Mouse (Mus musculus): Measurements from ENCODE around the gene Ngb. TPM values are rescaled to one million over a fixed set of nuclear protein-coding genes. Genes with fewer than 3 reads are reported as not detected.

Gene Ngb
- total RNA-seq, 2 experiments from 2014 or later: 0.17 TPM; not detected in 1

DNA sequence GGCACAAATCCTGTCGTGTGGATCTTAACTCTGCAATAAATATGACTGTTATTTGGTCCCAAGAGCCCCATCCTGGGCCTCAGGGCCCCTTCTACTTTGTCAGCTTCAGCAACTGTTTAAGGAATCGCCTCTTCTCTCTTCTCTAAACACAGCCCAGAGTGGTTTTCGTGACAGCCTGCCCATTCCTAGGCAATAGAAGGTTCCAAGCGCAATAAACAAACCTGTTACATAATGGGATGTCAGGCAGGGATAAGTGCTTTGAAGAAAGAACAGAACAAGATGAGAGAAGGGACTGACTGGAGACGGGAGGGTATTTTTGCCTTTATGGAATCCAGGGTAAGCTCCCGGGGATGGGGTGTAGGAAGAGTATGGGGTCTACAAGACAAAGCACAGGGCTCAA lies 8.7 kb downstream of the Ngb start:
- no peak for DNase-seq
- intact Hi-C loops (cut with DNase I): no loop called here

DNA sequence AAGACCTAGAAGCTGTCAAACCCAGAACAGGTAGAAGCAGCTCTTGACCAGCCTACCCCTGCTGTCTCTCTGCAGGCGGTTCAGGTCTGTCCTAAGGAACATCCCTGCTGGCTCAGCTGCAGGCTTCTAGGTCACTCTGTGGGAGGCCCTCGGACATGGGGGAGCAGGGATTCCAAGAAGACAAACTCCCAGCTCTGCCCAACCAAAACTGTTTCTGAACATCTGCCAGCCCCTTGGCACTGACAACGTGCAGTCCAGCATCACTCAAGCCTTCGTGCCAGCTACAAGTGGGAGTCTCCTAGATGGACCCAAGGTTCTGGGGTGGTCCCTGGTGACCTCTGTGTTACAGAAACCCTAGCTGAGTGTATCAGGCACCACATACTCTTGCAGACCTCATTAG lies 9.1 kb downstream of the Ngb start:
- intact Hi-C loops (cut with DNase I): no loop called here
- peak in 1 of 2 experiments; percentile 10 for DNase-seq

DNA sequence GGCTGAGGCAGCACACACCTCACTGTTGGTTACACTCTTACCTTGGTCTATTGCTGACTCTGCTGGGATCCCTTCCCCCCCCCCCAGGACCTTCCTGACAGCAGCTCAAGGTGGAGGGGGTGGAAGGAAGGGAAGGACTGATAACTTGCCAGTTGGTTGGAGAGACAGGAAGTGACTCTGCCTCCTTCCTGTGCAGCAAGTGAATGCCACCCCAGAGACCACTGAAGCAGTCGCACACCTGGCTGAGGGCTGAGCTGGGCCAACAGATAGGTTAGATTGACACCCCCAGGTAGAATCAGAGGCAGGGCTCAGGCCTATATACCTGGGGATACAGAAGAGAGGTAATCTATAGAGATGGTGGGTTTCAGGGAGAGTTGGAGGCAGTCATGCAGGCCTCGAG lies 10.4 kb downstream of the Ngb start:
- DNase-seq: no peak

DNA sequence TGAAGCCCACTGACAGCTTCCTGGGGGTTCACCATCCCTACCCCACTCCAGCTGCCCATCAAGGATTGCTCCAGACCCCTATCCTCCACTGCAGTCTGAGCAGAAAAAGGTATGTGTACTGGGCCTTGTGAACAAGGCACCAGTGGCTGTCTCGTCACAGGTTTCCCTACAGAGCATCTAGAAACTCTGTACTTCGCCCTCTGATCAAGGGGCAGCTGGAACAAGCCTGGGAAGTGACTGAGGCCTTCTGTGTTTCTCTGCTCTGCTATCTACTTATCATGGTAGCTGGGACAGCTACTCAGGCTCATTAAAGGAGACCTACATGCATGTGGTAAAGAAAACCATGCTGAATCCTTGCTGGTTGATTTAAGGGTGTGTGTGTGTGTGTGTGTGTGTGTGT lies 12.6 kb downstream of the Ngb start:
- intact Hi-C loops (cut with DNase I): no loop called here
- no peak for DNase-seq

More for the DNA sequence above, 10.4 kb downstream of the Ngb start:
- intact Hi-C loops (cut with DNase I): no loop called here

DNA sequence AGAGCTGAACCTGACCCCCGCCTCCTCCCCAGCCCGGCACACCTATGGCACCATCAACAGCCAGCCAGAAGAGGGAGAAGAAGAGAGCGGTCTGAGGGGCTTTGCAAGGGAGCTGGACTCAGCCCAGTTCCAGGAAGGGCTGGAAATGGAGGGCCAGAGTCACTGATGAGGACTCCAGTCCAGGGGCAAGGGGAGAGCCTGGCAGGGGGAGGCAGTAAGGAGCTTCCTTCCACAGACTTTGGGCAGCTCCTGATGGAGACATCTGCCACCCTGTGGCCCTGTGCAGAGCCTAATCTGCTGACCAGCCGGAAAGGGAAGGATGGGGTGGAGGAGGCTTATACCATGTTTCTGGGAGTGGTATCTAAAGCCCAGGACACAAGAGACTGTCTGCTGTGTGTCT lies 13.1 kb downstream of the Ngb start:
- no peak for DNase-seq
- intact Hi-C loops (cut with DNase I): no loop called here

DNA sequence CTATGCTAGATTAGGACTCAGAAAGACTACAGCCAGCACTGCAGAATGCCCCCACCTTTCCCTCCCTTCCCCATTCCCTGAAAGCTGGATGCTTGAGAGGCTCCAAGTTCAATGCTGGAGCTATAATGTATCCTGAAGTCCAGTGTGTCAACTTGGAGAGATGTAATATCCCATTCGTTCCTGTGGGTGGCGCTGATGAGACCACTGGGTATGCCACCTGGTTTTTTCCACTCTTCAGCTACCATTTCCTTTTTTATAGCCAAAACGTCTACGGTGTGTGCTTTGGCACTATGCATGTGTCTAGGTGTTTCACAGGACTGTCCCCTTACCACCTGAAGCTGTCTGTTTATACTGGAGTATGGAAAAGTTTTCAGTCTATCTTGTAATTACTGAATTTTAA lies 14.0 kb downstream of the Ngb start:
- intact Hi-C loops (cut with DNase I): no loop called here
- DNase-seq: no peak

DNA sequence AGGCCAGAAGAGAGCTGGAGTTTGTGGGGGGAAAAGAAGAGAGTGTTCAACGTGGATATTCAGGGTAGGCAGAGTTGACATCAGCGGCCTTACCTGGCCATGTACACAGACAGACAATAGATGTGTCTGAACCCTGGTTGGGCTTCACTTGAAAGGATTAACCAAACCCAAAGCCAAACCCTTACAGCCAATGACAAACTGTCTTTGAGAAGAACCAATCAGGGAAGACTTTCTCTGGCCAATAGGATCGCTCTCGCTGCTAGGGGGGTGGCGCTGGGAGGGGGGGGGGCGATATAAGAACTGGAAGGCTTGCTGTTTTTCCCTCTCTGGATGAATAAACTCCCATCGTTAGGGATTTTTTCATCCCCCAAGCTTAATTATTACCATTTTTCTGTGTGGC lies 15.1 kb downstream of the Ngb start:
- intact Hi-C loops (cut with DNase I): no loop called here
- no peak for DNase-seq

DNA sequence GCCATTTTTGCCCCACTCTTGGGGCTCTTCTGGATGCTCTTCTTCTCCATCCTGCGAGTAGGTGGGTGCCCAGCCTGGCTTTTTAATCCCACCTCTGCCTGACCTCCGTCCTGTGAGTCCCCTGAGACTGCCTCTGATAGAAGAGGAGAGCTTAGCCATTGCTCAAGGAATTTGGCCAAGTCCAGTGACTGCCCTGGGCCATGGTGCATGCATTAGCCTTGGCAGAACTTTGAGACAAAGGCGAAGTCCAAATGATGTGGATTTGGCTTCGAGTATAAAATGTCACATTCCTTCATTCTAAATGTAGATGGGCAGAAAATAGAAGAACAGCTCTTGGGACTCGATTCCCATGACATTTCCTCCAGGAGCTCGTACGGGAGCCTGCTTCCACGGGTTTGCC lies 19.5 kb downstream of the Ngb start:
- intact Hi-C loops (cut with DNase I): no loop called here
- DNase-seq: no peak

DNA sequence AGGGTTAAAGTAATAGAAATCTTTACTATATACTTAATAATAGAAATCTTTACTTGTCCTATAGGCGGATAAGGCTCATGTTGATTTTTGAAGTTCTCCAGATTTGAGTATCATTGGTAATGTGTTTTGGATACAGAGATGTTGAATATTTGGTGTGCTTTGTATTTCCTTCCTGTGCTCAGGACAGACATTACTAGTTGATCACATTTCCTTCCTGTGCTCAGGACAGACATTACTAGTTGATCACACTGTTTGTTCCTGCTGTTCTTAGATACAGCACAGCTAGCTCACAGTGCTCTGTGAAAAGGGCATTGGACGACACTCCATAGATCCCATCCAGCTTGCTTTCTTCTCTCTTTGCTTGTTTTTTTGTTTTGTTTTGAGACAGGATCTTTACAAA lies 25.7 kb downstream of the Ngb start:
- intact Hi-C loops (cut with DNase I): no loop called here

DNA sequence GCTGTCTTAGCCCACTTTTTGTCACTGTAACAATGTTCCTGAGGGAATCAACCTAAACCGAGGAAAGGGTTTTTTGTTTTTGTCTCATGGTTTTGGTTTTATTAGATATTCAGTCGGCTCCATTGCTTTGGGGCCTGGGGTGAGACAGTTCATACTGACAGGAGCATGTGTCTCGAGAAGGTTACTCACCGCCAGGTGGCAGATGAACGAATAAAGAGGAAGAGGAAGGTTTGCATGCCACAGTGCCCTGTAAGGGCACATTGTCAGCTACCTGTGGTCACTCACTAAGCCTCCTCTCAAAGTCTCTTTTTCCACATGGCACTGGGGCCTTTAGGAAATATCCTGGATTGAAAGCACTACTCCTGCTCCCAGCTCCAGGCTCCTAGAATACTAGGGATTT lies 31.8 kb downstream of the Ngb start:
- intact Hi-C loops (cut with DNase I): no loop called here
- DNase-seq: no peak

More for the DNA sequence above, 25.7 kb downstream of the Ngb start:
- DNase-seq: no peak

DNA sequence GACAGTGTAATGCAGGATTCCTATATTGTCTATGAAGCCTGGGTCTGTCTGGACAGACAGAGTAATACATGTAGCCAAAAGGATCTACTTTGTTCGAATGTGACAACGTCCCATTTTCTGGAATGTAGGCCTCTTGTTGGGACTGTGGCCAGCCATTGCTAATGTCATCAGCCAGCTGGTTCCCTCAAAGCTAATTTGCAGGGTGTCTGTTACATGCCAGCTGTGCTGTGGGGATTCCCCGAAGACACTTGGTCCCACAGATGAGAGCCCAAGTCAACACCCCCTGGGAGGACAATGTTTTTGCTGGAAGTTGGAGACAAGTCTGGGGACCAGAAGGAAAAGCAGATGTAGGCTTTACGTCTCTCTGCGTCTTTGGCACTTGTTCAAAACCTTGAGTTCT lies 35.9 kb downstream of the Ngb start:
- peak; percentile 29 to 33 for DNase-seq

DNA sequence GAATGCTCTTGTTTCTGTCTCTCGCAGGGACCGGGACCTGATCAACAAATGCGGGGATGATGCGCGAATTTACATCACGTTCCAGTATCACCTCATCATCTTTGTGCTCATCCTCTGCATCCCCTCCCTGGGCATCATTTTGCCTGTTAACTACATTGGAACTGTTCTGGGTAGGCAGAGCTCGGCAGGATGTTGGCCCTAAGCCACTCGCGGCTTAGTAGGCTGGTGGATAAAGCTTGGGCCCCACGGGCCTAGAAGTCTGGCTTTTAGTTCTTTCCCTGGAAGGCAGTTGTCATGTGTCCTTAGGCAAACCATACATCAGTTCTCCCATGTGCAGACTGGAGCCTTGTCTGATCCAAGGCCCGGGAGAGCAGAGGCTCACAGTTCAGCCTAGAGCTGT lies 36.9 kb downstream of the Ngb start:
- intact Hi-C loops (cut with DNase I): no loop called here
- no peak for DNase-seq

More for the DNA sequence above, 35.9 kb downstream of the Ngb start:
- intact Hi-C loops (cut with DNase I): no loop called here

DNA sequence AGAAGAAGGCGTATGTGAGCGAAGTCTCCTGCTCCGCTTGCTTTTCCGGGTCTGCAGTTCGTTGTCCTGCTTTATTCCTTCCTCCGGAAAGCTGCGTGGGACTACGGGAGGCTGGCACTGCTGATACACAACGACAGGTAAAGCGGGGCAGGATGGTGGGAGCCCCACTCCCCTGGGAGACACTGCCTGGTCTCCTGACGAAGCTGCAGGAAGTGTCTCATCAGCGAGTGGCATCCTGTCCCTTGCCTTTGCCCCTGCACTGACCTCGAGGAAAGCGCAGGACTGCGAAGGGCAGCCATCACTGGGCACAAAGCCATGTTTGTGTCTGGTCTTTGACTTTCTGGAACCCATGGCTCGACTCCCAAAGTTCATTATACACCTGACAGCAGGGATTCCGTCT lies 45.3 kb downstream of the Ngb start:
- DNase-seq: no peak
- intact Hi-C loops (cut with DNase I): no loop called here

DNA sequence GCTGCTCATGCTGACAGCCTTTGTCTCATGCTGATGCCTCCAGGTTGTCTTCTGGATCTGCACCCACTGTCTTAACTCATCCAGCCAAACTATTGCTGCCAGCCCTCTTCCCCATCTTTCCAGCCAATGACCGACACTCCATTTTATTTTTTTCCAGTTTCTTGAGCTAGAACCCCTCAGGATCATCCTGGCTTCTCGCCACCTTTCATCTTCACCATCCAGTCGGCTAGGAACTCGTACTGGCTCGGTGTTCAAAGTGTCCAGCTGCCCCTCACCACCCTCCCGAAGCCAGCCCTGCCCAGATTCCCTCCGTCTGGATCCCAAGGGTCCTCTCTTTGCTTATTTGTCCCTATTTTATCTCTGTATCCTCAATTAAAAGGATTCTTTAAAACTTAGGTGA lies 47.5 kb downstream of the Ngb start:
- intact Hi-C loops (cut with DNase I): loop anchor here (5.0 kb wide), 2 partner anchors 73 to 338 kb away; no protein-coding TSS in a partner anchor
- no peak for DNase-seq

DNA sequence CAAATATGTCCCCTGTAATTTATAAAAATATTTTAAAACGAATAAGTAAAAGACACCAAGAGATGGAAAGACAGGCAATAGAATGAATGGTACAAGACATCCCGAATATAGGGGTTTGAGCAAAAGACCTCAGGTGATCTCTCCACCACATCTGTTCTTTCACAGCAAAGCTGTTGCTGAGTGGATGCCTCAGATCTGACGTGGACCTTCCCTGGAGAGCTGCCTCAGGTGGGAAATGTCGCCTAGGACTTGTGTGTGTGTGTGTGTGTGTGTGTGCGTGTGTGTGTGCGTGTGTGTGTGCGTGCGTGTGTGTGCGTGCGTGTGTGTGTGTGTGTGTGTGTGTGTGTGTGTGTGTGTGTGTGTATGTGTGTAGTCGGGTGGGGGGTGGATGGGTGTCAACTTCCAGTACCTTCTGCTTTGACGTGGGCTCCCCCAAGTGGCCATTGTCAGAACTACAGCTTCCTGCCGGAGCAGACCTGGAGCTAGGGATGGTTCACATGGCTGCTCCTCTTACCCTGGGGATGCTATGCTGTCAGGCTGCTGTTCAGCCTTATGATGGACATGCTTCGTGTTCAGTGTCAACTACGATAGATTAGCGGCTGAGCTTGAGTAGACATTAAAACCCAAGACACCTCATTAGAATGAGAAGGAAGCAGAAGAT lies 49.5 kb downstream of the Ngb start:
- intact Hi-C loops (cut with DNase I): loop anchor here (1.0 to 5.0 kb wide), 4 partner anchors 52 to 335 kb away; no protein-coding TSS in a partner anchor
- DNase-seq: peak; percentile 85 to 93

DNA sequence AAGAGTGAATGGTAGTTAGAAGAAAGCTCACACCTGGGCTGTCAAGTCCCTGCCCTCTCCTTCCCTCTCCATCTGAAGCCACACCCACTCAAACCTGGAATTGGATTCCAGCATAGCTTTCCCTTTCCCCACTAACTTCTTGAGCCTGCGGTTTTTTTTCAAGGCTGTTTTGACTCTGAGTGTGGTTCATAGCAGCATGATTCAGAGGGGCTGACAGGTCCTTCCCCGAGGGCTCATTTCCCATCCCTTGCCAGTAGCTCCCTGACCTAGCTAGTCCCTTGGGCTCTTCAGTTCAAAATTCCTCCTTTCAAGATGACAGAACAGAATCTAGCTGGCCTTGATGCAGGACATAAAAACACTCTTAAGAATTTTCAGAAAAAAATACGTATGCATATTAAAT lies 54.8 kb downstream of the Ngb start:
- intact Hi-C loops (cut with DNase I): no loop called here
- no peak for DNase-seq

Other genes with a start within 250 kb of the Ngb start
- gene Irf2bpl, start 217.7 kb downstream of the Ngb start, total RNA-seq (2021): 10 to 100 TPM; 60.3 to 67.5 TPM
- gene Cipc, start 155.5 kb downstream of the Ngb start, total RNA-seq (2021): 10 to 100 TPM; 36.5 to 45.1 TPM
- gene Zdhhc22, start 112.1 kb downstream of the Ngb start, total RNA-seq (2021): not detected
- gene Tmem63c, start 81.2 kb downstream of the Ngb start, total RNA-seq (2021): under 1 TPM; 0.17 to 0.25 TPM
- gene Gstz1, start 44.6 kb upstream of the Ngb start, total RNA-seq (2021): 10 to 100 TPM; 49.0 to 51.5 TPM
- 10 to 100 TPM; 11.5 to 12.4 TPM for gene Pomt2, start 45.4 kb upstream of the Ngb start, total RNA-seq (2021)
- gene Samd15, start 97.2 kb upstream of the Ngb start, total RNA-seq (2021): under 1 TPM; 0.34 to 0.72 TPM
- gene Tmed8, start 97.9 kb upstream of the Ngb start, total RNA-seq (2021): 1 to 10 TPM; 5.5 to 7.2 TPM
- gene Noxred1, start 136.2 kb upstream of the Ngb start, total RNA-seq (2021): under 1 TPM in 1 of 2 experiments, not detected in 1; 0.36 TPM
- gene Vipas39, start 163.7 kb upstream of the Ngb start, total RNA-seq (2021): 10 to 100 TPM; 33.2 to 34.0 TPM
- gene Ahsa1, start 163.9 kb upstream of the Ngb start, total RNA-seq (2021): 100 to 1,000 TPM; 103 to 108 TPM
- under 1 TPM in 1 of 2 experiments, not detected in 1; 0.43 TPM for gene Ism2, start 197.2 kb upstream of the Ngb start, total RNA-seq (2021)